Mouse (Mus musculus) Muller cell, postnatal 12 days (primary cell): ENCODE measurements around the gene Fam163a.
A peak's percentile ranks its signal among the peaks of the same experiment; 100 is the strongest.
"Not testable (repeated sequence)": the region's sequence is repeated elsewhere in the genome, so short reads cannot be mapped to it uniquely, and the experiment has no call there.

Experiments used
- DNase-seq: peaks from one replicate; pipeline ENCODE4 v3.0.0-alpha.2; 2015; ENCODE audit errors: inconsistent ontology term

Fam163a gene

DNA sequence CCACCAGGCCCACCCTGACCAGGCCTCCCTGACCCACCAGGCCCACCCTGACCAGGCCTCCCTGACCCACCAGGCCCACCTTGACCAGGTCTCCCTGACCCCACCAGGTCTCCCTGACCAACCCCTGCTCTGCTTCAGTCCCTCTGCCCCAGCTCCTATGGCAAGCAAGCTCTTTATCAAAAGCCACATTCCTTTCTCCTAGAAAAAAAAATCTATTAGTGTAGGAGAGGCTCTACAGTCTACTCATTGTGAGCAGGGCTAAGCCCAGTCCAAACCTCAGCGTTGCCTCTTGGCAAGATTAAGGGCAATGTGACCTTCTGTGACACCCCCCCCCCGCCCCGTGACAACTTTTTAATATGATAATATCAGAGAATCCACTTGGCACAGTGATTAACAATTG lies 120.2 kb downstream of the Fam163a start:
- no peak for DNase-seq

GRCm38 (mm10) chr1:156077655-156078054 lies 127.2 kb downstream of the Fam163a start:
- DNase-seq, result no peak

DNA sequence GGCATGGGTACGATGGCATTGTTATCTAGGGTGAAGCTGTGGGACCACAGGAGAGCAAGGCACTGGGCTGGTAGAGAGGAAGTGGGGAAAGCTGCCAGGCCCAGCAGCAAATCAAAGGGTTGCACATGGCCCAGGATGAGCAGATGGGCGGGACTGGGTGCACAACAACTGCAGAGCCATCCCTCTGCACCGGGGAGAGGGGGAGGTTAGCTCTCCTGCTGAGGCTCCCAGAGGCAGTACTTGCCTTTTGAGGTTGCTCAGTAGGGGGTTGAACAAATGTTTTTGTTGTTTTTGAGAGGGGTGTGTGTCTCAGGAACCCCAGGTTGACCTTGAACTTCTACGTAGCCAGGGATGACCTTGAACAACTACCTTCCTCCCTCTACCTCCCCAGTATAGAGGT lies 128.4 kb downstream of the Fam163a start:
- no peak for DNase-seq

DNA sequence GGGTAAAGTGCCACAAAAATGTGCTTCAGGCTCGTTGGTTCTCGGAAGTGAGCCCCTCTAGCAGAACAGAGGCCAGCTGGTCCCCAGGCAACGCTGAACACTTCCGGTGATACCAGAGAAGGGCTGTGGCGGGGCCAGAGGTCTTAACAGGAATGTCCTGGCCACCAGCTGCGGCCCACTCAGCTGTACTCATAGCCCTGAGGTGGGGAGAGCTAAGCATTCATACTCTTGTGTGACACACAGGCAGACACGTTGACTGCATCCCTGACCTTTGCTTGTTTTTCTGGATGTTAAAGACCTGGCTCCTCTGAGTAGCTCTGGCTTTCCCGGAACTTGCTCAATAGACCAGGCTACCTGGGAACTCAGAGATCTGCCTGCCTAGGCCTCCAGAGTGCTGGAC lies 130.3 kb downstream of the Fam163a start:
- peak; percentile 2 for DNase-seq

GRCm38 (mm10) chr1:156073169-156073821 lies 131.5 kb downstream of the Fam163a start:
- DNase-seq, result no peak

GRCm38 (mm10) chr1:156070106-156070505 lies 134.7 kb downstream of the Fam163a start:
- DNase-seq, result peak; percentile 66

DNA sequence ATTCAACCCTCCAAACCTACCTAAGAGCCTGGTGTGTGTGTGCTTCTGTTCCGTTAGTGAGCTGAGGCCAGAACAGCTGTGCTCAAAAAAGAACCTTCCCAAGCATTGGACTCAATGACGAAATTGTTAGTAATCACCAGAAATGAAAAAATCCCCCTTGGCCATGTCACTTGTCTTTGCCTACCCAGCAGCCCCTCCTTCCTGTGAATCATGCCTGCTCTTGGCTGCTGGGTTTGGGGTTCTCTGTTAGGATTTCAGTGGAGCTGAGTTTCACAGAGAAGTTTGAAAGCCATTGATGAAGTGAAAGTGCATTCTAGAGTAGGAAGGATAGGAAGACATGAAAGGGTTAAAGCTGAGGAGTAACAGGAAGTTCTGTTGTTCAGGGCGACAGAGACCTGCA lies 138.7 kb downstream of the Fam163a start:
- no peak for DNase-seq

DNA sequence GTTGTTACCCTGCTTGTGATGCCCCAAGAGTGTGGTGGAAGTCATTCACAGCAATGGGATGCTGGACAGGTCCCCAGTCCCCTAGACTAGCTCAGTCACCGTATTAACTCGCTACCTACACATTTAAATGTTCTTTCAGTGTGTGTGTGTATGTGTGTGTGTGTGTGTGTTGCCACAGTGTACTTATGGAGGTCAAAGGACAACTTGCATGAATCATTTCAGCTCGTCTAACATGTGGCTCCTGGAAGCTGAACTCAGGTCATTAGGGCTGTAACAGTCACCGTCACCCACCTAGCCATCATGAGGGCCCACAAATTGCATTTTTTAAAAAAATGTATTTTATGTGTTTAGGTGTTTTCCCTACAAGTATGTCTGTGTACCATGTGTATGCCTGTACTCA lies 142.6 kb downstream of the Fam163a start:
- DNase-seq, result no peak

GRCm38 (mm10) chr1:156058207-156058606 lies 146.6 kb downstream of the Fam163a start:
- no peak for DNase-seq

- no peak for DNase-seq
Observed at GRCm38 (mm10) chr1:156046688-156047087, 158.1 kb downstream of the Fam163a start.

GRCm38 (mm10) chr1:156044211-156044611 lies 160.6 kb downstream of the Fam163a start:
- DNase-seq, result no peak

- DNase-seq, result peak; percentile 53
Observed at GRCm38 (mm10) chr1:156043027-156043426, 161.8 kb downstream of the Fam163a start.

GRCm38 (mm10) chr1:156042481-156042880 lies 162.3 kb downstream of the Fam163a start:
- DNase-seq, result no peak

DNA sequence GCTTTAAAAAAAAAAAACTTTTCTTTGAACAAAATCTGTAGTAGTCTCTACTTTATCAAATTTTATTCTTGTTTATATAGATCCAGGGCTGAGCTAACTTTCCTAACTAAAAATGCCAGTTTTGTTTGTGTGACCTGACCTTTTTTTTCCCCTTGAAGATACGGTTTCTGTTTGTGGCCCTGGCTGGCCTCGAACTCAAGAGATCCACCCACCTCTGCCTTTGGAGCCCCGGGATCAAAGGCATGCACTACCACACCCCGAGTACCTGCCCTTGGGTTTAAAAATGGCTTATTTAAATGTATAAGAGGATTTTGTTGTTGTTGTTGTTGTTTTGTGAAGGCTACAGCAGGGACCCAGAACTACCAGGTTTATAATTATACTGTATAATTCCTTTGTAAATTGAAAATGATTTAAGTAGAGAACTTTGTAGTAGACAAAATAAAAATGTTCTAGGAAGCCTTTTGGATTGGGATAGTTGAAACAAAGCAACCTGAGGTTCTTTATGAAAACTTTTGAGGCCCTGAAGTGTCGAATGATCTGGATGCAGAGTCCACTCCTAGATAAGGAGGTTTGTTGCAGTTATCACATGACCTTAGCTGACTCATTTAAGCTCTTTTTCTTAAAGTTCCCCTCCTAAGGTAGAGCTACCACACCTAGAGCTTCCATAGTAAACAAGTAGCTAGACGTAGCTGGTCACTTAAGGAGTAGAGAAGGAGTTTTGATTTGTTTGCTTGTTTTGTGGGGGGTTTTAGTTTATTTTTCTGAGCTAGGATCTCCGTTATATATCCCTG lies 163.2 kb downstream of the Fam163a start:
- DNase-seq, result no peak

GRCm38 (mm10) chr1:156040731-156041401 lies 164.0 kb downstream of the Fam163a start:
- DNase-seq, result peak; percentile 93

DNA sequence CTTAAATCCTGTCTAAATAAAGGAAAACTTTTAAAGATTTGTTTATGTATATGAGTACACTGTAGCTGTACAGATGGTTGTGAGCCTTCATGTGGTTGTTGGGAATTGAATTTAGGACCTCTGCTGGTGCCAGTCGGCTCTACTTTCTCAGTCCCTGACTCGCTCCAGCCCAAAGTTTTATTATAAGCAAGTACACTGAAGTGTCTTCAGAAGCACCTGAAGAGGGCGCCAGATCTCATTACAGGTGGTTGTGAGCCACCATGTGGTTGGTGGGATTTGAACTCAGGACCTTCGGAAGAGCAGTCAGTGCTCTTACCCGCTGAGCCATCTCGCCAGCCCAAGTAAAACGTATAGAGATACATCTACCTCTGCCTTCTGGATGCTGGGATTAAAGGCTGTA lies 164.8 kb downstream of the Fam163a start:
- not testable (repeated sequence) for DNase-seq

- peak; percentile 25 for DNase-seq
Observed at GRCm38 (mm10) chr1:156037144-156037583, 167.7 kb downstream of the Fam163a start.

GRCm38 (mm10) chr1:156035930-156036737 lies 168.7 kb downstream of the Fam163a start, which contains the start of gene Tor1aip1:
Gene Tor1aip1 (minus strand): TSS chr1:156036480.
- peak; percentile 99 for DNase-seq

GRCm38 (mm10) chr1:156035269-156035929 lies 169.4 kb downstream of the Fam163a start, which contains the start of gene Tor1aip2:
Gene Tor1aip2 (plus strand): TSS chr1:156035403.
- peak; percentile 92 for DNase-seq

GRCm38 (mm10) chr1:156034661-156035060 lies 170.2 kb downstream of the Fam163a start:
- no peak for DNase-seq

GRCm38 (mm10) chr1:156033921-156034320 lies 170.9 kb downstream of the Fam163a start:
- no peak for DNase-seq
